Mouse (Mus musculus) kidney, adult 2 months (tissue): ENCODE data around the gene Ccr7.

Experiments used
- CTCF ChIP-seq: fragments of 200-500 bp; conservative IDR thresholded peaks from 2 replicates; pipeline ENCODE4 v1.5.1; 2011; ENCODE audit warnings: low read depth, mild to moderate bottlenecking, control low read depth, low read length, moderate library complexity, mixed read lengths; ENCODE audit not compliant: insufficient read depth, insufficient read length
- POLR2A ChIP-seq: fragments of 200-500 bp; IDR thresholded peaks from one replicate; pipeline ENCODE4 v1.6.1; 2011; ENCODE audit warnings: low read depth, low read length, control low read depth

DNA sequence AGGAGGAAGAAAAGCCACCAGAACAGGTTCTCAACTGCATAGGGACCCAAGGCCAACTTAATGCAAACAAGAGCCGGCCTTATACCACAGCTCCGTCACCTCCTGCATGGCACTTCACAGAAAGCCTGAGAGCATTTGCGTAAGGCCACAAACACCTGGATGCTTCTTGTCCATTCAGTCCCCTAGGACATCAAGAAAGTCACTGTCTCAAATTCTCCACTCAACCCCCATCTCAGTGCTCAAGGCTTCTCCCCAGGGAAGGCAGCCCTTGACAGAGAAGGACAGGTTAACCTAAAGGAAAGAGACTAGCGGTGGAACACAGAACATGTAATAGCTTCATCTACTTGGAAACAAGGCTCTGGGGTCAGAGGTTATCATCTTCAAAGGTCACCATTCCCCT lies 32.5 kb upstream of the Ccr7 start:
- TF ChIP-seq CTCF (no peak), POLR2A (no peak)
